Mouse (Mus musculus): Measurements from ENCODE around the gene Stx3.

Gene Stx3

DNA sequence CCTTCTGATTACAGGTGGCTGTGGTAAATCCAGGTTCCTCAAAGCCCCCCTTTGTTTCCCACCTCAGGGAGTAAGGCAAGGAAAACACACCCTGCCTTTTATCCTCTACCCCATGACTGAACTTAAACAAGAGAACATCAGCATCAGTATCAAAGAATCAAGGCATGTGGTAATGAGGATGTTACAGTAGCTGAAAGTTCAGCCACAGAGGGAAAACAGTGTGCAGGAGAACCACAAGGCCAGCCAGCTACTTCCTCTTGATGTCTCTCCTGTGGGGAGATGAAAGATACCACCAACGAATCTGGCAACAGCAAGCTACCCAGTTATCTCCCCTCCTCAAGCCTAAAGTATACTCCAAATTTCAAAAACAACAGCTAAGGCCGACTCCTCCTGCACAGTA, 12.0 kb downstream of the Stx3 start:
- peak; percentile 14 for DNase-seq

GRCm38 (mm10) chr19:11804423-11804822, 14.8 kb downstream of the Stx3 start:
- DNase-seq = no peak

GRCm38 (mm10) chr19:11800531-11801315, 18.5 kb downstream of the Stx3 start:
- no peak for DNase-seq

- no peak for DNase-seq
Measured at GRCm38 (mm10) chr19:11794447-11794846, 24.8 kb downstream of the Stx3 start.

DNA sequence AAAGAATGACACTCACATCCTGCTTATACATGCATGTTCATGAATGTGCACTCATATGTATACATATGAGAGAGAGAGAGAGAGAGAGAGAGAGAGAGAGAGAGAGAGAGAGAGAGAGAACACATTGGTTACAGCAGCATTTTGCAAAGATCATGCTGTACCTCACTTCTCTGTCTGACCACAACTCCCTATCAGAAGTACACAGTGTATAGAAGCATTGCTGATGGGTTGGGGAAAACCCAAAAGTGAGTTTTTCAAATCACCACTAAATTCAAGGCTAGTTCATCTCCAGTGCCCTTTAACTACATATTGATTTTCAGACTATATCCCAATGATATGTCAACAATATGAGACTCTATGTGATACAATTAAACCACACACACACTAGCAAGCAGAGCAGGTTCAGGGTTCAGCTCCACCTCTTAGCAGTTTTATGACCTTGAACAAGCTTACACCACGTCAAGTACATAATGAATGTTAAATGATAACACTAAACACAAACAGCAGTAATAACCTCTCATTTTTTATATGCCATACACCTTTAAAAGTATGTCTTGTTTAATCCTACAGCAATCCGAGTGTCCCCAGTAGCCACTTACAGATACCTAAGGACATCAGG, 25.4 kb downstream of the Stx3 start:
- no peak for DNase-seq

DNA sequence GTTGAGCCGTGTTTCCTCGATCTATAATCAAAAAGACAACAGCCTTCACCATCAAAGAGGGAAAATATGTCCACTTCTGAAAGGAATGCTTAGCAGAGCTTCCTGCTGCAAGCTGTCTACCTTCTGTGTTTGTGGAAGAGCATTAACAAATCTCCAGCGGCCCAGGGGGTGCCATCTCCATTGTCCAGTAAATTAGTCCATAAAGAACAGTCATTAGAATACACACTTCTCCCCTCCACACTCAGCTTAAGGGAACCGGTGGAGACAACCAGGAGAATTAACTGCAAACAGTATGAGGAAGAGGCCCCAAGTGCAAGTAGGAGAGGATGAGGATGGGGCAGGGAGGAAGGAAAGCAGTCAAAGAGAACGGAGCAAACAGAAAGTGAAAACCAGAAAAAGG, 27.4 kb downstream of the Stx3 start:
- DNase-seq = no peak

- no peak for DNase-seq
Measured at GRCm38 (mm10) chr19:11788876-11789275, 30.3 kb downstream of the Stx3 start.

DNA sequence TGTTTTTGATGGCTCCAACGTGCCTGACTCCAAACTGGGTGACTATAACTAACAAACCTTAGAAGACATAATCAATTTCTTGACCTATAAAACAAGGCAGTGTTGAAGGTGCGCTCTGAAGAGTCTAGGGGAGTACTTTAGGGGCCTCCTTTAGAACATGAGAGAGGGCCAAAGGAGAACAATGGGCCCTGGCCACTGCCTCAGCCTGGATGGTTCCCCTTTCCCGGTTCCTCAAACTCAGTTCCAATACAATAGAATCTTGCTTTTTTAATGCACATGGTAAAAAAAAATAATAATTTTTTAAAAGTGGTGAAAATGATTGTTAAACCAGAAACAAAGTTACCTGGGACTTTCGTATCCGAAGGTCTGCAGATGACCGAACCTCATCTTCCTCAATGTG, 31.4 kb downstream of the Stx3 start:
- no peak for DNase-seq

DNA sequence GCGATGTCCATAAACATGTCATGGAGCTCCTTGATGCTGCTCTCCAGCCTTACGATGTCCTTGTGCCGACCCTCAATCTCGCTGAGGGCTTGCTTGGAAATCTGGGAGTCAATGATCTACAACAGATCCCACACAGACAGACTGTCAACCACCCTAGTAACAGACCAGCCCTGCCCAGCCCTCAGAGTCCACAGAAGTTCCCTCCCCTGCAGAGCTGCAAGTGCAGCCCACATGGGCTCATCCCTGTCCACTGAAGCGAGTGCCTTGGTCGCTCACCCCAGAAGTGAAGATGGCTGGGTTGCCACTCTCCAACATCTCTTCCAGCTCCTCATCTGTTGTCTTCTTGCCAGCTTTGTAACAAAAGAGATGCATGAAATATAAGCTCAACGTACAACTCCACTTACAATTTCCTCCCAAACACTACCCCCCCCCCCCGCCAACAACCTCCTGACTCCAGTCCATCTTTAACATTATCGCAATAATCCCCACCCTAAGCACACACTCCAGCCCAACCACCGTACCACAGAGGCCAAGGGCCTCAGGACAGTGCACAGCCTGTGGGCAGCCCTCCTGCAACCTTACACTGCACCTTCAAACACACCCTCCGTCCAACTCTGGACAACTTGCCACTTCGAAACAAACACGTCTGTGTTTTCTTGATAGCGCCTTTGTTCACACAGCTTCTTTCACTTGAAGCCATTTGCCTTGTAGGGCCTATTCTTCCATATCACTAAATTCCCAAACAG, 33.6 kb downstream of the Stx3 start:
- no peak for DNase-seq

GRCm38 (mm10) chr19:11777191-11777865, 41.9 kb downstream of the Stx3 start:
- peak; percentile 60 for DNase-seq

DNA sequence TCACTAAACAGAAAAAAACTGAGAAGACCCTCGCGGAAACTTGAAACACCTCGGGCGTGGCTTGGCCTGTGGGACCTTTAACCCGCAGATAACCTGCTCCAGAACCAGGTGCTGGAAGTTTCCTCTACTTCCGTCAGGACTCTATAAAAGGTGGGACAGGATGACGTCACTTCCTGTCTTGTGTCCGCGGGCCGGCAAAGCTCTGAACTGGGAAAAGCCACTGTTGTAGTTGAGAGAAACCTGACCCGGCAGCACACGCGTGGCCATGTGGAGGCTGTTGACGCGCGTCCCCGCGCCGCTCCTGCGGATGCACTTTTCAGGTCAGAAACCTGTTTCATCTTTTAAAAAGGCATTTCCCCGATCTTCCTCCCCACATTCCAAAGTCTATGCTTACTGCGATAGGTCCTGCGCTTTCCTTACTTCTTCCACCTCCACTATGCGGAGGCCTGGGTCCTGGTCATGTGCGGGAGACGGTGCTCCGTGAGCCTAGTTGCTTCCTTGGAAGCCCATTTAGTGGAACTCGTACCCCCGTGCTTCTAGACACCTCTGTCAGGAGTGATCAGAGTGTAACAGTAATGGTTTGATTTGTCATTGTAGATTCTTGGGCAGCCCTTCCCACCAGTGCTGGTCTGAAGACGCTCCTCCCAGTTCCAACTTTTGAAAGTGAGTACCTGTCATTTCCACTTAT, 48.9 kb downstream of the Stx3 start, which contains the start of gene Mrpl16:
Mrpl16 (plus strand) TSS at position 187 of the 688 bp plus-strand sequence.
- peak; percentile 90 for DNase-seq

DNA sequence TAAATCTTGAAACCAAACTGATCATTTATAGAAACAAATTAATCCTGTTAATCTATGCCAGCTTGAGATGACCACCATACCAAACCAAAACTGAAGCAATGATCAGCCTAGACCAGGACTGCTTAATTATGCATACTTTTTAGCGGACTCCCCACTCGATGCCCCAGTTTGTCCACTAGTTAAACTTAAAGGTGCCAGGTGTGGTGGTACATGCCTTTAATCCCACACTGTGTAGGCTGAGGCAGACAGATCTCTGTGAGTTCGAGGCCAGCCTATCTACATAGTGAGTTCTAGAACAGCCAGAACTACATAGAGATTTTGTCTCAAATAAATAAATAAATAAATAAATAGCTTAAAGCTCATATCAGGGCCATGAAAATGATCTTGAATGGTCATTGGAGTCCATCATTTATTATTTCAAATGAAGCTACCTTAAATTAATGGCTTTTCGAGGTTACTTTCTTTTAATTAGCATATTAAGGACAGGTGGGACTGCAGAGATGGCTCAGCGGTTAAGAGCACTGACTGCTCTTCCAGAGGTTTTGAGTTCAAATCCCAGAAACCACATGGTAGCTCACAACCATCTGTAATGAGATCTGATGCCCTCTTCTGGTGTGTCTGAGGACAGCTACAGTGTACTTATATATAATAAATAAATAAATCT, 49.8 kb downstream of the Stx3 start:
- no peak for DNase-seq

DNA sequence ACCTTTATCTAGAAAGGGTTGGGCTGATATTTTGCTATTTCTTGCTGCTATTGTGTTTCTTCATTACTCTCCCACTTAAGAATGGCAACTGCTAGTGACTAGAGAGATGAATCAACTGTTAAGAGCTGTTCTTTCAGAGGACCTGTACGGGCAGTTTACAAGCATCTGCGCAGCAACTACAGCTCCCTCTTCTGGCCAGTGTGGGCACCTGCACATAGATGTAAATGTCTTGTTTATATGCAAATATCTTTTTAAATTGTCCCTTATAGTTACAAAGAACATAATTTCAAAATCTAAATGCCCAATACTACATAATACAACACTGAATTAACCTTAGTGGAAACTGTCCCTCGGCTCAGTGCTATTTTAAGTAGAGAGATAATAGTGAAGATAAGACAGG, 51.0 kb downstream of the Stx3 start:
- DNase-seq = peak; percentile 52

GRCm38 (mm10) chr19:11766413-11766812, 52.8 kb downstream of the Stx3 start:
- DNase-seq = no peak

DNA sequence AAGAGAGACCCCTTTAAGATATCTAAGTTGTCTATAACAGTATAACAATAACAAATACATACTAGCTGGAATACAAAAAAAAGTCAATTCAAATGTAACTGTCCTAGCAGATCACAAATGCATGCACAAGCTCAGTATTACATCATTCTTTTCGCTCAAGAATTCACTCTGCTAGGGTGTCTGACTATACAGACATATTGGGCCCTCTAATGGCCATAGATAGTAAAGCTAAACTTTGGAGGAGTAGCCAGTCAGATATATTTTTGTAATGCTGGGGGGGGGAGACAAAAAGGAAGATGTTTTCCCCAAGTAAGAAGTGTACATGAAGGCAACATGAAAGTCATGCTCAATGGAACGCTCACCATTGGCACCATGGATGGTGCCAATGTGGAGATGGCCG, 54.1 kb downstream of the Stx3 start:
- DNase-seq = no peak

GRCm38 (mm10) chr19:11747298-11747697, 71.9 kb downstream of the Stx3 start, which contains the start of gene Gif:
Gif (plus strand) TSS chr19:11747554.
- DNase-seq = no peak

DNA sequence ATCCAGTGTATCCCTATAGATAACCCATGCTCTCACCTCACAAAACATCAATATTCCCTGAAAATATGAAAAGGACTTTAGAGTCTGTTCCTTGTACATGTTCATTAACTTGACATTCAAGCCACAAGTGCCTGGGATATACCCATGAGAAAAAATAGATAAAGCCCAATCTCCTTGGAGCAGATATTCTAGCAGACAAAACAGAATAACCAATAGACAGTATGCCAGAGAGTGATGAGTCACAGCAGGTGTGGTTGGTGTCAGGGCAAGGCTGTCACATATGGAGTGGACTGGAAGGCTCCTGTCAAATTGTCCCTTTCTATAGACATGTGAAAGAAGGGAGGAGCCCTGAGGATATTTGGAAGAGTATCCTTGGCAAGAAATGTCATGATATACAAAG, 73.5 kb downstream of the Stx3 start:
- DNase-seq = no peak

DNA sequence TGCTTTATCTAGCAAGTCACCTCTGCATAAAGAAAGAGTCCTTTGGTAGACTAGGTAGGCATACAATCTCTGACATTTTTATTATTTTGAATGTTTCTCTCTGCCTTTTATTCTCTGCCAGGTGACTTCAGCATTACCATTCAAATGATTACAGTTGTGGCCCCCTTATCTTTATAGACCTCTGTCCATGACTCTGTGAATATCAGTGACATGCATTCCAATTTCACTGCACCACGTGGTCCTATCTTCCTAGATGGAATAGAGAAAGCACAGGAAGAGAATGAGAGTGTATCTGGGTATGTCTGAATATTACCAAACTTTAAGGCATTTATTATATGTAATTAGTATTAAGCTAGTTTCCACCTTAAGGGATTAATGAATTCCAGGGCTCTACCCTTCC, 82.7 kb downstream of the Stx3 start:
- no peak for DNase-seq

GRCm38 (mm10) chr19:11730278-11730677, 88.9 kb downstream of the Stx3 start:
- no peak for DNase-seq

GRCm38 (mm10) chr19:11727304-11727703, 91.9 kb downstream of the Stx3 start:
- no peak for DNase-seq

- no peak for DNase-seq
Measured at GRCm38 (mm10) chr19:11725915-11726314, 93.3 kb downstream of the Stx3 start.

All from thymus, postnatal 14 days (tissue).